Mouse (Mus musculus): ENCODE data around the gene Bbof1. TPM values are rescaled to one million over a fixed set of nuclear protein-coding genes. Genes with fewer than 3 reads are reported as not detected.
A peak's percentile ranks its signal among the peaks of the same experiment; 100 is the strongest.

Gene Bbof1
- polyA plus RNA-seq, 1 experiment from 2014 or later, result 0.41 TPM

DNA sequence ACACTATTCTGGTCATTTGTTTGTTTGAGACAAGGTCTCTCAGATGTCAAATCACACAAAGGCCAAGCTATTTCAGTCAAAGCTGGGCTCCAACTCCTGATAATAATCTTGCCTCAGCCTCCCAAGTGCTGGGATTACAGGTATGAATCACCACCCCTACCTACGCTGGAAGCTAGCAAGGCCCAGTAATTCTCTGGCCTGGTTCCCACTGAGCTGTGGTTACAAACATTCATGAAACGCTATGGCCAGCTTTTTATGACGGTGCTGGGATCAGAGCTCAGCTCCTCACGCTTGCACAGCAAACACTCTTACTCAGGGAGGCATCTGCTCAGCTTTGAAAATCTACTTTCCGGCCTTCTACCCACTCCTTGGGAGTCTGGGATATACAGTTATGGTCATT lies 15.0 kb upstream of the Bbof1 start:
- H3K27ac ChIP-seq (replicated peaks; ENCODE audit: low read depth, low read length), result no peak overlapping the region
- WGBS, result 93% methylated on average over 5 of the region's 5 CpGs
- no peaks in the 10 kb centered on the region for H3K4me1 ChIP-seq (ENCODE audit: control insufficient read depth, insufficient read depth, low read length)
- H3K4me3 ChIP-seq (ENCODE audit: low read depth, low read length), result no peak overlapping the region
- H3K4me2 ChIP-seq (ENCODE audit: low read depth, low read length), result no peak overlapping the region
- DNase-seq (ENCODE audit: low spot score) (no peak), ATAC-seq (replicated peaks; ENCODE audit: insufficient number of reproducible peaks, low FRiP score, low TSS enrichment, low read depth) (no peak)
- no peaks in the 10 kb centered on the region for H3K36me3 ChIP-seq (replicated peaks; ENCODE audit: control insufficient read depth, insufficient read depth, low read depth, low read length)
- no peaks in the 10 kb centered on the region for H3K27me3 ChIP-seq (ENCODE audit: control insufficient read depth, insufficient read depth, low read length)
- no peaks in the 10 kb centered on the region for H3K9me3 ChIP-seq (replicated peaks; ENCODE audit: control insufficient read depth, low read length)
- no peak overlapping the region for H3K9ac ChIP-seq (replicated peaks; ENCODE audit: low read length)

DNA sequence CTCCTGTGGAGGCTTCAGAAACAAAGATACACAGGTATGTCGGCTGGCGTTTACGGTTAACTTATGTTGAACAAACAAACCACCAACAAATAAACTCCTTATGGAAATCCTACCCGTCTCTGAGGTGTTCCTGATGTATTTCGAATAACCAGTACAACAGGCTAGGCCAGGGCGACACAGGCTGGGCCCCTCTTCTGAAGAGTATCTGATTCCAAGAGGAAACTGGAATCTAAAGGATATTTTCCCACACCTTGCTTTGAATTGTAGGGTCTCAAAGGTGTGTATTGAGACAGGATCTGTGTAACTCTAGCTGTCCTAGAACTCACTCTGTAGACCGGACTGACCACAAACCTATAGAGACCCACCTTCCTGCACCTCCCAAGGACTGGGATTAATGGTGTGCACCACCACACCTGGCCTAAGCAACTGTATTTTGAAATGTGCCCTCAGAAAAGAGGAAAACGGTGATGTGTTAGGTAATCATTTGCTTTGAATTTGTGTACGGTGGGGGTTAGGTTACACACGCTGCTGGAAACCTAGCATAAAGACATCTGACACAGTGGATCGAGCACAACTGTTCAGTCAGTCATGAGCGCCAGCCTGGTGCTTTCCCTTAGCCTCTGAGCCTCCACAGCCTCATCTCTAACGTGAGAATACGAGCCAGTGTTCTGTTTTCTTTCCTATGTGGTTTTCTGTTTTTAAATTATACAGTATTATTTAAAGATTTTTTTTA lies 11.8 kb upstream of the Bbof1 start:
- Histone ChIP-seq H3K27ac (replicated peaks; ENCODE audit: low read depth, low read length) (no peak overlapping the region), H3K36me3 (replicated peaks; ENCODE audit: control insufficient read depth, insufficient read depth, low read depth, low read length) (no peaks in the 10 kb centered on the region), H3K9ac (replicated peaks; ENCODE audit: low read length) (no peak overlapping the region), H3K4me3 (ENCODE audit: low read depth, low read length) (no peak overlapping the region), H3K4me2 (ENCODE audit: low read depth, low read length) (no peak overlapping the region), H3K9me3 (replicated peaks; ENCODE audit: control insufficient read depth, low read length) (no peaks in the 10 kb centered on the region), H3K27me3 (ENCODE audit: control insufficient read depth, insufficient read depth, low read length) (no peaks in the 10 kb centered on the region), H3K4me1 (ENCODE audit: control insufficient read depth, insufficient read depth, low read length) (no peaks in the 10 kb centered on the region)
- 84% methylated on average over 14 of the region's 14 CpGs for WGBS
- ATAC-seq (replicated peaks; ENCODE audit: insufficient number of reproducible peaks, low FRiP score, low TSS enrichment, low read depth), result peak; percentile 56; the same call in 1 of the 2 replicates
- DNase-seq (ENCODE audit: low spot score), result no peak

DNA sequence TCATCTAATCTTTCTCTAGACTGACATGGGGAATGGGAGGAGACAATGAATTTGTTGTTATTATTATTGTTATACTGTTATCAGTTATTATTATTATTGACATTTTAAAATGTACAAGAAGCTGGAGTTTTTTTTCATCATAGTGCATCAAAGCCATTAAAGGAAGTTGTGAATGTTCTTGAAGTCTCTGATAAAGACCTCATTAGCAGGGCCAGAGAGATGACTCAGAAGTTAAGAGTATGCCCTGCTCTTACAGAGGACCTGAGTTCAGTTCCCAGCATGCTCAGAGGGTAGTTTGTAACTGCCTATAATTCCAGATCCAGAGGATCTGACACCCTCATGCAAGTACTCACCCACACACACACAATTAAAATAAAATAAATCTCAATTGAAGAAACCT lies 11.2 kb upstream of the Bbof1 start:
- DNase-seq (ENCODE audit: low spot score), result no peak
- H3K27ac ChIP-seq (replicated peaks; ENCODE audit: low read depth, low read length), result no peak overlapping the region

DNA sequence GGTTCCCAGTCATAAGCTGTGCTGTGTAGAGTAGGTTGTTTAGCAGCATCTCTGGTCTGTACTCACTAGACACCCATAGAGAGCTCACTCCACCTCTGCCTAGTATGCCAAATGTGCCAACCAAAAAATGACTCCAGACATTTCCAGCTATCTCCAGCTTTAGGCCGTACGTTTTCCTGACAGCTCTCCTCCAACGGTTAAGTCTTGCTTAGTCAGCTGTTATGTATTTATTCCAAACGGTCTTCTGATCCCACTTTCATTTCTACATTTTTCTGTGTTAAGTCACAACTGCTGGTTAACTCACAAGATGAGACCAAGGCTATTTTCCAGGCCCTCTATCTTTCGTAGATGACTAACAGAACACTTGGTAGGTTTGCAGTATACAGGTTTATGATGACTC lies 10.2 kb upstream of the Bbof1 start:
- DNase-seq (ENCODE audit: low spot score), result no peak
- ATAC-seq (replicated peaks; ENCODE audit: insufficient number of reproducible peaks, low FRiP score, low TSS enrichment, low read depth), result no peak
- H3K27me3 ChIP-seq (ENCODE audit: control insufficient read depth, insufficient read depth, low read length), result no peaks in the 10 kb centered on the region
- H3K9ac ChIP-seq (replicated peaks; ENCODE audit: low read length), result no peak overlapping the region
- H3K9me3 ChIP-seq (replicated peaks; ENCODE audit: control insufficient read depth, low read length), result no peaks in the 10 kb centered on the region
- 83% methylated on average over 5 of the region's 5 CpGs for WGBS
- H3K4me1 ChIP-seq (ENCODE audit: control insufficient read depth, insufficient read depth, low read length), result no peaks in the 10 kb centered on the region
- no peak overlapping the region for H3K27ac ChIP-seq (replicated peaks; ENCODE audit: low read depth, low read length)
- no peaks in the 10 kb centered on the region for H3K36me3 ChIP-seq (replicated peaks; ENCODE audit: control insufficient read depth, insufficient read depth, low read depth, low read length)
- H3K4me3 ChIP-seq (ENCODE audit: low read depth, low read length), result no peak overlapping the region
- H3K4me2 ChIP-seq (ENCODE audit: low read depth, low read length), result no peak overlapping the region

More for the DNA sequence above, 11.2 kb upstream of the Bbof1 start:
- Histone ChIP-seq H3K4me1 (ENCODE audit: control insufficient read depth, insufficient read depth, low read length) (no peaks in the 10 kb centered on the region), H3K4me2 (ENCODE audit: low read depth, low read length) (no peak overlapping the region), H3K9me3 (replicated peaks; ENCODE audit: control insufficient read depth, low read length) (no peaks in the 10 kb centered on the region), H3K4me3 (ENCODE audit: low read depth, low read length) (no peak overlapping the region), H3K36me3 (replicated peaks; ENCODE audit: control insufficient read depth, insufficient read depth, low read depth, low read length) (no peaks in the 10 kb centered on the region), H3K9ac (replicated peaks; ENCODE audit: low read length) (no peak overlapping the region), H3K27me3 (ENCODE audit: control insufficient read depth, insufficient read depth, low read length) (no peaks in the 10 kb centered on the region)
- ATAC-seq (replicated peaks; ENCODE audit: insufficient number of reproducible peaks, low FRiP score, low TSS enrichment, low read depth), result no peak

DNA sequence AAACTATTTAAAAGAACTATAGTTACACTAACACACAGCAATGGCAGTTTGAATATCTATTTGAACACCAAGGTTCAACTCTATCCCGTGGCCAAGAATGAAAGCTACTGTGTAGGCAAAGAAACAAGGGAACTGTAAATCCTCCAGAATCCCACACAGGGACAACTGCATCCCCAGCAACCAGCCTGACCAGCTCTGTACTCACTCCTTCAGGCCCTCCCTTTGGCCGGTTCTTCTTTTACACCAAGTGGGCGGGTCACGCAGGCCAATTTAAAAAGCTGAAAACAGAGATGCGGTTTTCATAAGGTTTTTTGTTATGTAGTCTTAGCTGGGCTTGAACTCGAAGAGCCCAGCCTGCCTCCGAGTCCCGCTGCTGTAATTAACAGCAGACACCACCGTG lies 9.7 kb upstream of the Bbof1 start:
- Histone ChIP-seq H3K36me3 (replicated peaks; ENCODE audit: control insufficient read depth, insufficient read depth, low read depth, low read length) (no peaks in the 10 kb centered on the region), H3K27ac (replicated peaks; ENCODE audit: low read depth, low read length) (no peak overlapping the region), H3K9me3 (replicated peaks; ENCODE audit: control insufficient read depth, low read length) (no peaks in the 10 kb centered on the region), H3K4me1 (ENCODE audit: control insufficient read depth, insufficient read depth, low read length) (no peaks in the 10 kb centered on the region), H3K4me3 (ENCODE audit: low read depth, low read length) (no peak overlapping the region), H3K9ac (replicated peaks; ENCODE audit: low read length) (no peak overlapping the region), H3K27me3 (ENCODE audit: control insufficient read depth, insufficient read depth, low read length) (no peaks in the 10 kb centered on the region), H3K4me2 (ENCODE audit: low read depth, low read length) (no peak overlapping the region)
- ATAC-seq (replicated peaks; ENCODE audit: insufficient number of reproducible peaks, low FRiP score, low TSS enrichment, low read depth) (no peak), DNase-seq (ENCODE audit: low spot score) (no peak)
- 66% methylated on average over 9 of the region's 9 CpGs for WGBS

GRCm38 (mm10) chr12:84399663-84400062 lies 9.2 kb upstream of the Bbof1 start:
- H3K27me3 ChIP-seq (ENCODE audit: control insufficient read depth, insufficient read depth, low read length), result no peaks in the 10 kb centered on the region
- WGBS, result 77% methylated on average over 9 of the region's 9 CpGs
- no peaks in the 10 kb centered on the region for H3K9me3 ChIP-seq (replicated peaks; ENCODE audit: control insufficient read depth, low read length)
- H3K36me3 ChIP-seq (replicated peaks; ENCODE audit: control insufficient read depth, insufficient read depth, low read depth, low read length), result no peaks in the 10 kb centered on the region
- H3K4me3 ChIP-seq (ENCODE audit: low read depth, low read length), result no peak overlapping the region
- H3K27ac ChIP-seq (replicated peaks; ENCODE audit: low read depth, low read length), result no peak overlapping the region
- DNase-seq (ENCODE audit: low spot score) (no peak), ATAC-seq (replicated peaks; ENCODE audit: insufficient number of reproducible peaks, low FRiP score, low TSS enrichment, low read depth) (no peak)
- H3K4me2 ChIP-seq (ENCODE audit: low read depth, low read length), result no peak overlapping the region
- H3K9ac ChIP-seq (replicated peaks; ENCODE audit: low read length), result no peak overlapping the region
- no peaks in the 10 kb centered on the region for H3K4me1 ChIP-seq (ENCODE audit: control insufficient read depth, insufficient read depth, low read length)

GRCm38 (mm10) chr12:84400068-84400467 lies 8.8 kb upstream of the Bbof1 start:
- H3K4me3 ChIP-seq (ENCODE audit: low read depth, low read length), result no peak overlapping the region
- 83% methylated on average over 3 of the region's 3 CpGs for WGBS
- no peaks in the 10 kb centered on the region for H3K36me3 ChIP-seq (replicated peaks; ENCODE audit: control insufficient read depth, insufficient read depth, low read depth, low read length)
- no peaks in the 10 kb centered on the region for H3K4me1 ChIP-seq (ENCODE audit: control insufficient read depth, insufficient read depth, low read length)
- no peaks in the 10 kb centered on the region for H3K9me3 ChIP-seq (replicated peaks; ENCODE audit: control insufficient read depth, low read length)
- no peak overlapping the region for H3K4me2 ChIP-seq (ENCODE audit: low read depth, low read length)
- H3K27ac ChIP-seq (replicated peaks; ENCODE audit: low read depth, low read length), result no peak overlapping the region
- H3K27me3 ChIP-seq (ENCODE audit: control insufficient read depth, insufficient read depth, low read length), result no peaks in the 10 kb centered on the region
- no peak for ATAC-seq (replicated peaks; ENCODE audit: insufficient number of reproducible peaks, low FRiP score, low TSS enrichment, low read depth)
- H3K9ac ChIP-seq (replicated peaks; ENCODE audit: low read length), result no peak overlapping the region
- no peak for DNase-seq (ENCODE audit: low spot score)

DNA sequence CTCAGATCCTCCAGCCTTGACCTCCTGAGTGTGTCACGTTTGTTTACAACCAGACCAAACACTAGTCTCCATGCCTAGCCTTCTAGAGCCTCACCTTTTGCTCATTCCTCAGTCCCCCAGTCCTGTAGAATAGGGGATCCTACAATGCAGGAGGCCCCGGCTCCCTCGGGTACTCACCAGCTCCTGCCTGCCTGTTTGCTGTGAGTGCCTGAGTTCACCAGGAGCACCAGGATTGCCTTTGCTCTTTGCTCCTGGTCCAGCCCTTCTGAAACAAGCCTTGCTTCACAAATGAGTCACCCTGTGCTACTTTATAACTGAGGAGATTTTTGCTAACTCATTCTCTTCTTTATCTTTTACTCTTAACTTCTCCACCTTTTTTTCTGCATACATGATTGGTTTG lies 8.2 kb upstream of the Bbof1 start:
- ATAC-seq (replicated peaks; ENCODE audit: insufficient number of reproducible peaks, low FRiP score, low TSS enrichment, low read depth), result no peak
- H3K36me3 ChIP-seq (replicated peaks; ENCODE audit: control insufficient read depth, insufficient read depth, low read depth, low read length), result no peaks in the 10 kb centered on the region
- no peak overlapping the region for H3K27ac ChIP-seq (replicated peaks; ENCODE audit: low read depth, low read length)
- H3K4me1 ChIP-seq (ENCODE audit: control insufficient read depth, insufficient read depth, low read length), result no peaks in the 10 kb centered on the region
- DNase-seq (ENCODE audit: low spot score), result no peak
- no peaks in the 10 kb centered on the region for H3K9me3 ChIP-seq (replicated peaks; ENCODE audit: control insufficient read depth, low read length)
- H3K4me3 ChIP-seq (ENCODE audit: low read depth, low read length), result no peak overlapping the region
- H3K27me3 ChIP-seq (ENCODE audit: control insufficient read depth, insufficient read depth, low read length), result no peaks in the 10 kb centered on the region
- WGBS, result 78% methylated on average over 3 of the region's 3 CpGs
- H3K9ac ChIP-seq (replicated peaks; ENCODE audit: low read length), result no peak overlapping the region
- H3K4me2 ChIP-seq (ENCODE audit: low read depth, low read length), result no peak overlapping the region

All from embryonic facial prominence, embryonic 11.5 days (tissue).